Mouse (Mus musculus) limb, embryonic 13.5 days (tissue): ENCODE measurements around the gene Dnajc1. TPM values are rescaled to one million over a fixed set of nuclear protein-coding genes. Genes with fewer than 3 reads are reported as not detected.

Experiments
- ATAC-seq: fragments of 200-750 bp; cut with Nextera tagmentation; 2 replicates; pipeline ENCODE4 v1.8.0; 2017; ENCODE audit warnings: low read depth, moderate number of reproducible peaks, moderate TSS enrichment; ENCODE audit not compliant: low FRiP score
- H3K27ac ChIP-seq: fragments of 300-500 bp; sonication (generic); 2 replicates; pipeline ENCODE4 v1.5.1; 2015; ENCODE audit warnings: inconsistent platforms, mild to moderate bottlenecking, moderate library complexity
- H3K27me3 ChIP-seq: fragments of 300-500 bp; sonication (generic); 2 replicates; pipeline ENCODE4 v1.6.1; 2015; ENCODE audit warnings: mild to moderate bottlenecking, inconsistent platforms
- H3K36me3 ChIP-seq: fragments of 300-500 bp; sonication (generic); 2 replicates; pipeline ENCODE4 v1.6.1; 2015; ENCODE audit warnings: inconsistent platforms, mild to moderate bottlenecking, moderate library complexity
- H3K4me1 ChIP-seq: fragments of 300-500 bp; sonication (generic); 2 replicates; pipeline ENCODE4 v1.6.1; 2015; ENCODE audit warnings: inconsistent platforms
- H3K4me2 ChIP-seq: fragments of 300-500 bp; sonication (generic); replicated peaks from 2 replicates; pipeline ENCODE4 v1.6.1; 2015; ENCODE audit warnings: inconsistent platforms, mild to moderate bottlenecking, moderate library complexity
- H3K4me3 ChIP-seq: fragments of 300-500 bp; sonication (generic); 2 replicates; pipeline ENCODE4 v1.5.1; 2015; ENCODE audit warnings: moderate library complexity, mild to moderate bottlenecking, inconsistent platforms
- H3K9ac ChIP-seq: fragments of 300-500 bp; sonication (generic); 2 replicates; pipeline ENCODE4 v1.6.1; 2015; ENCODE audit warnings: mild to moderate bottlenecking, inconsistent platforms
- H3K9me3 ChIP-seq: fragments of 300-500 bp; sonication (generic); 2 replicates; pipeline ENCODE4 v1.6.1; 2016; ENCODE audit warnings: inconsistent platforms
- WGBS: fragments of 180-500 bp; shearing (Covaris S2); methylation state at CpG from one replicate; pipeline ENCODE4 v1.1.7; 2015; 5-methylcytosine and 5-hydroxymethylcytosine counted together
- polyA plus RNA-seq: library from polyadenylated mRNA; unstranded; fragments of >200 nt; fragmentation: Nextera tagmentation; extraction: Ambion mirVana; gene quantifications from 2 replicates; pipeline ENCODE4 v1.2.1, GENCODE M21; 2015

Gene Dnajc1
- polyA plus RNA-seq, 1 experiment from 2014 or later, result 45.8 TPM

DNA sequence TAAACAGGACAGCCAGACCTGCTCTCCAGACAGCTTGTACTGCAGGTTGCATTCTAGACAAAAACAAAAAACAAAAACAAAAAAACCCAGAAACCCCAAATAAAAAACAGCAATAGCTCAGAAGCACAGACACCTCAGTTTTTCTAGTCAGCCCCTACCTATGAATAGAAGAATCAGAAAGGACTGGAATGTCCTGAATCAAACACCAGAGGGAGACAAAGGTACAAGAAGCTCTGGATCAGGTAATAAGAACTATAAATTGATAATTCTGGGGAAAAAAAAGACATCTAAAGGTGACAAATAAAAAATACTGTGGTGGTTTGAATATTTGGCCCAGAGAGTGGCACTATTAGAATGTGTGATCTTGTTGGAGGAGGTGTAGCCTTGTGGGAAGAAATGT lies 37.3 kb downstream of the Dnajc1 start:
- Histone ChIP-seq H3K9me3 (peaks cover 4% of the 10 kb centered on the region; the same call in 1 of the 2 replicates), H3K27ac (no peak overlapping the region), H3K4me2 (no peak overlapping the region), H3K27me3 (no peaks in the 10 kb centered on the region), H3K9ac (no peak overlapping the region), H3K36me3 (0 out of 2 replicates have a peak, but pooled peaks cover 3% of the 10 kb centered on the region), H3K4me1 (no peaks in the 10 kb centered on the region), H3K4me3 (no peak overlapping the region)
- ATAC-seq, result no peak

DNA sequence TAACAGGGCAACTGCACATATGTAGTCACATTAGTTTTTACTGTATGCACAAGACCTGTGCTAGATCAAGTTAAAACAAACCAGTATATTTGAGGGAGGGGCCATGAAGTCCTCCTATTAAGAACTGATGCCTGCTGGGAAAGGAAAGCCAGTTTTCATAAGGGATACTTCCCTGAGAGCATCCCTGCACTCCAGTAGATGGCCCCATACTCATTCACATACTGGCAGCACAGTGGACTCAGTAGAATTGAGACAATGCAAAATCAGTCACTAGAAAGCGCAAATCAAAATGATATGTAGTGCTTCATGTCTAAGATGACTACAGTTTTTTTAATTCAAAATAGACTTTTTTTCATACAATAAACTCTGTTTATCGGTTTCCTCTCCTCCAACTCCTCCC lies 40.0 kb downstream of the Dnajc1 start:
- Histone ChIP-seq H3K27ac (no peak overlapping the region), H3K9me3 (peaks cover 4% of the 10 kb centered on the region; the same call in 1 of the 2 replicates), H3K4me1 (no peaks in the 10 kb centered on the region), H3K36me3 (0 out of 2 replicates have a peak, but pooled peaks cover 3% of the 10 kb centered on the region), H3K4me3 (no peak overlapping the region), H3K27me3 (no peaks in the 10 kb centered on the region), H3K9ac (no peak overlapping the region), H3K4me2 (no peak overlapping the region)
- no peak for ATAC-seq
- 87% methylated on average over 2 of the region's 2 CpGs for WGBS

DNA sequence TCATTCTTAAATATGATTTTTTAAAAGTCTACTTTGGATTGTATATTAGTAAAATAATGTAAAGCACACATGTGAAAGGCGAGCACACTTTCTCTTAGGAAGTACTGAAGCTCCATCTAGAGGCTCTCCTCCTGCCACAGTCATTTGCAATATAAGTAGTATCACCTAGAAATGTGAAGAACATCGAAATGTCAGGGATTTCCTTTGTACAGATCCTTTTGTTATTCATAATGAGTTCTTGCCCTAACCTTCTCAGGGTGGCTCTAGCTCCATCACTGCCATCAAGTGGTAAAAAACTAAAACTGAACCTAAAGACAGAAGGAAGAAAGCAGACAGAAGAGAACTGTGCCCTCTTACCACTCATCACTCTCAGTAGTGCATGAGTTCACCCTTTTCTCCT lies 49.2 kb downstream of the Dnajc1 start:
- Histone ChIP-seq H3K36me3 (peaks cover 4% of the 10 kb centered on the region; the same call in 1 of the 2 replicates), H3K9me3 (no peaks in the 10 kb centered on the region), H3K27me3 (no peaks in the 10 kb centered on the region), H3K9ac (no peak overlapping the region), H3K4me2 (no peak overlapping the region), H3K27ac (no peak overlapping the region), H3K4me1 (no peaks in the 10 kb centered on the region), H3K4me3 (no peak overlapping the region)
- ATAC-seq, result no peak
- 67% methylated on average over 2 of the region's 2 CpGs for WGBS

DNA sequence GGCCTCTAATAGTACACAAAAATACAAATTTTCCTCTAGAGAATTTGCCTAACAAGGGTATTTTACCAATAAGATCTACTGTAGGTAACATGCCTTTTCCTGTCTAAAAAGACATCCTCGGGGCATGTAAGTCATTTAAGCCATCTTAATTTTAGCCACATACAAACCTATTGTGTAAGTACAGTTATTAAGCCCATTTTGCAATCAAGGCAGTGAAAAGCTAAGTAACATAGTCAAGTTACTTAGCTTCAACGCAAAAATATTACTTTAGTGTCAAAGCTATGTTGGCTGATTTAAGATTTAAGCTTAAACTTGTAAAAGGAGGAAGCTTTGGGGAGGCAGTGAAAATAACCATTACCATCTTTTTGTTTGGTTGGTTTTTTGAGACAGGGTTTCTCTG lies 74.0 kb downstream of the Dnajc1 start:
- ATAC-seq, result no peak
- no peak overlapping the region for H3K4me2 ChIP-seq
- peaks cover 13% of the 10 kb centered on the region for H3K36me3 ChIP-seq
- peaks cover 15% of the 10 kb centered on the region for H3K9me3 ChIP-seq
- no peak overlapping the region for H3K9ac ChIP-seq
- H3K4me3 ChIP-seq, result no peak overlapping the region
- H3K4me1 ChIP-seq, result 0 out of 2 replicates have a peak, but pooled peaks cover 3% of the 10 kb centered on the region
- no peaks in the 10 kb centered on the region for H3K27me3 ChIP-seq
- H3K27ac ChIP-seq, result no peak overlapping the region
- 73% methylated on average over 2 of the region's 2 CpGs for WGBS

DNA sequence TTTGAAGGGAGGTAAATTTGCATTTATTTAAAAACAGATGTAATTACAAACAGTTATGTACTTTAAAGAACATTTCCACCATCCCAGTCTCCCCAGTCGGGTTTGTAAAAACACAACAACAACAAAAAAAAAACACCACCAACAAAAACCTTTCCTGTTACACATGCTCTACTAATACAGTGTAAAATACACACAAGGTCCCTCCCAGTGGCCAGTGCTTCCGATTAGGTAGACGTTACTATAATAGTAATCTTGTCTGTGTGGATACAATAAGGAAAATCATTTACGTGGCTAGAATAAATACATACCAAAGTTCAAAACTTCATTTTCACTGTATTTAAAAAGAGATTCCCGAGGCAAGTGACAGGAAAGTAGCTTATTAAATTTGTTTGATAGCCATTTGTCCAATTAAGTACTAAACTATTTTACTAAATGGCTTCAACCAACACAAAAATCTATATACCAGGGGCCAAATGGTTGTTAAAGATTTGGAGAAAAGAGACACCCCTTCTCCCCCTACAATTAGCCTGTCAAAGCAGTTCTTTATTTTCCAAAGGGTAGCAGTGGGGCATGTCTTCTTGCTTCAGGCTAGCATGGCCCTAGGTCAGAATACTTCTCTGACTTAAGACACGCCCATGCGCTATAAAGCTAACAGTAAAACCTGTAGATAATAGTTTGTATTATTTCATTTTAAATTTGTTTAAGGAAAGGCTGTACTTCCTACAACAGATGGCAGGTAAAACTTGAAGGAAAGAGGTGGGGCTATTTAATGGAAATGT lies 74.9 kb downstream of the Dnajc1 start:
- 59% methylated on average over 7 of the region's 7 CpGs for WGBS
- Histone ChIP-seq H3K4me2 (no peak overlapping the region), H3K36me3 (peaks cover 11% of the 10 kb centered on the region), H3K4me3 (no peak overlapping the region), H3K9me3 (peaks cover 14% of the 10 kb centered on the region), H3K9ac (no peak overlapping the region), H3K27me3 (no peaks in the 10 kb centered on the region), H3K27ac (no peak overlapping the region), H3K4me1 (0 out of 2 replicates have a peak, but pooled peaks cover 3% of the 10 kb centered on the region)
- no peak for ATAC-seq

DNA sequence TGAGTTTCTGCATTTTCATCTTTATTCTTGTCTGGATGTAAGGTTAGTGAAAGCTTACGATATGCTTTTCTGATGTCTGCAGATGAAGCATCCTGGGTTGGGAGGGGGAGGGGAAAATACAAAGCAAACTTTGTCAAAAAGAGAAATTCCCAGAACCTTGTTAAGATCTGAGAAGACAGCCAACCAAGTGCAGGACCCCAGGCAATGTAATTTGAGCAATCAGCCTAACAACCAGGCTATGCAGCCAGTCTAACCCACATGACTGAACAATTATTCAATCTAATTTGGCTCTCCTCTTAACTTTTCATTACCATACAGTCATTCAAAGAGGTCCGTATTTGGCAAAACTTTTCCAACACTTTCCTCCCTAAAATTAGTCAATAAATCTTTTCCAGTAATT lies 75.7 kb downstream of the Dnajc1 start:
- Histone ChIP-seq H3K4me2 (no peak overlapping the region), H3K27ac (no peak overlapping the region), H3K9me3 (peaks cover 11% of the 10 kb centered on the region), H3K4me3 (no peak overlapping the region), H3K27me3 (no peaks in the 10 kb centered on the region), H3K4me1 (0 out of 2 replicates have a peak, but pooled peaks cover 3% of the 10 kb centered on the region), H3K9ac (no peak overlapping the region), H3K36me3 (peaks cover 6% of the 10 kb centered on the region)
- 14% methylated on average over 2 of the region's 2 CpGs for WGBS
- no peak for ATAC-seq

DNA sequence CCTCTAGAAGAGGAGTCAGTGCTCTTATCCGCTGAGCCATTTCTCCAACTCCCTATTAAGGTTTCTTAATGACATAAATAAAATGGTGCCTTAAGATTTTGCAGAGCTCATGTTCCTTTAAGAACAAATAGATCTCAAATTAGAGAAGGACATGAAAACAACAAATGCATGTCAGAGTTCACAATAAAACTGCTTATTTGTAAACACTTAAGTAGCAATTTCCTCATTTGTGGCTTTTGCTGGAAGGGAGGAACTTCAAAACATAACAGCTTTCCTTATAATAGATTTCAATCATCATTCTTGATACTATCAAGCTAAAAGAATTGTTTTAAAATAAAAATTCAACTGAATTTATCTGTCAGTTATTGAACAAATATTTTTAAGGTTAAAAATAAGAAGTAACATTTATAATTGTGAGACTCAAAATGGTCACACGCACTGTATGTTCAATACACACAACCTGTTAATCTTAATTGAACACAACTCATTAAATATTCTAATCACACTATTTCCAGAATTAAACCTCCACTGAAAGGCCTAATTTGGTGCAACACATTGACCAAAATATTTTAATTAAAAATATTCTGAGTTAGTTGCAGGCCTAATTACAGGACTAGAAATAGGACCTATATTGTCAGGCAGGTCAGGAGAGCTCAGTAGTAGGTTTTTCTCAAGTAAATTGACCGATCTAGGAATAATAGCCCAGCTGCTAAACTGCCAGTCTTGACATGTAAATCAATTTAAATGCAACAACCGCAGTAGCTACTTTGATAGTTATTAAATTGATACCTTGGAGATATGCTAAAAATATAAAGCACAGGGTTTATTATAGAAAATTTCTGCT lies 82.1 kb downstream of the Dnajc1 start:
- no peak overlapping the region for H3K4me2 ChIP-seq
- H3K27ac ChIP-seq, result no peak overlapping the region
- no peaks in the 10 kb centered on the region for H3K4me1 ChIP-seq
- WGBS, result 75% methylated on average over 4 of the region's 4 CpGs
- no peak overlapping the region for H3K9ac ChIP-seq
- ATAC-seq, result no peak
- no peaks in the 10 kb centered on the region for H3K36me3 ChIP-seq
- no peaks in the 10 kb centered on the region for H3K27me3 ChIP-seq
- H3K4me3 ChIP-seq, result no peak overlapping the region
- H3K9me3 ChIP-seq, result no peaks in the 10 kb centered on the region

DNA sequence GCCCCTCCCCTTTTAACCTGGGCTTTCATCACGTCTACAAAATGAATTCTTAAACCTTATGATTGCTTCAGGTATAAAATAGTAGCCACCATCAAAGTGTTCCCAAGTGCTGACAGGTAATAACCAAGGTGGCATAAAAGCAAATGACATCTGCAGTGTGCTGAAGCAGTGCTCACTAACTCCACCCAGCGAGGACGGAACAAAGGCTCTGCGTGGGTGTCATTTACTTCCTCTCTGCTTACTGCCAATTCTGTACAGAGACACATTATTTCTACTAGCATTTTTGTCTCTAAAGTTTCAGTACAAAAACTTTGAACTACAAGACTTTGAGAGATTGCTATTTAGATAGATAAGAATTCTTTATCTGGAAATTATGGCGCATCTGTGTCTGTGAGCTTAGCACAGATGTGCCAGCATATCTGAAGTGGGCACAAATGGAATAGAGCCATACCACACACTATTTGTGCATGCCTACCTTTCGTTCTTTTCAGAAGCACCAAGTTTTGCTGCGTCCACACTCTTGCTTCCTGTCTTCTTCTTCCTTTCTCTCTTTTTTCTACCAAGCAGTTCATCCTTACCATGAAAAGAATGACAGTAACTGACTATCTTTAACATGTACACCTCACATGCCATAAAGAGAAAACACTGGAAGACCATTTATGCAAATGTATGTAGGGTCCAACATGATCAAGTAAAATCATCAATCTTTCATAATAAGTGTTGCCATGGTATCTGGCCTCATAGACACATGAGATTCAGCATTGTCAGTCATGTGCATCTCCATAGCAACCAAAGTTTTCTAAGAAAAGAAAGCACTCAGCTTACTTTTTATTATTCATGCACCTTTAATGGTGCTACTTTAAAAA lies 85.0 kb downstream of the Dnajc1 start:
- H3K9me3 ChIP-seq, result no peaks in the 10 kb centered on the region
- no peaks in the 10 kb centered on the region for H3K4me1 ChIP-seq
- no peak overlapping the region for H3K4me2 ChIP-seq
- H3K27me3 ChIP-seq, result no peaks in the 10 kb centered on the region
- no peaks in the 10 kb centered on the region for H3K36me3 ChIP-seq
- no peak overlapping the region for H3K27ac ChIP-seq
- 62% methylated on average over 7 of the region's 7 CpGs for WGBS
- no peak for ATAC-seq
- no peak overlapping the region for H3K9ac ChIP-seq
- no peak overlapping the region for H3K4me3 ChIP-seq

DNA sequence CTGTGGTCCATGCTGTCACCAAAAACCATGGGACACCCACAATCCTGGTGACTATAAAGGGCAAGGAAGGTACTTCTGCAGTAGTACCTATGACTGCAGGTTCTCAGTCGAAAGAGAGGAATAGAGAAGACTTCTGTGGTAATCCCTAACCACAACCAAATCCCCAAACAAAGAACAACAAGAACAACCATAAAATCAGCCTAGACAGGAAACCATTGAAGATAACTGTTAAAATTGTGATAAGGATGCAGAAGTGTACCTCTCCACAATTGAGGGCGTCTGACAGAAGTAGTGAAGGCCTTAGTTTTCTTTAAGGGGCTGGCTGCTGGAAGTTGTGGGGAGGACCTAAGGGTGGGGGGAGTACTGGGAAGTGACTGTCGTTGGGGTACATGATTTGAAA lies 91.7 kb downstream of the Dnajc1 start:
- WGBS, result 84% methylated on average over 3 of the region's 3 CpGs
- Histone ChIP-seq H3K36me3 (peaks cover 19% of the 10 kb centered on the region), H3K4me1 (no peaks in the 10 kb centered on the region), H3K27ac (no peak overlapping the region), H3K4me2 (no peak overlapping the region), H3K27me3 (no peaks in the 10 kb centered on the region), H3K9me3 (no peaks in the 10 kb centered on the region), H3K9ac (no peak overlapping the region), H3K4me3 (no peak overlapping the region)
- no peak for ATAC-seq

DNA sequence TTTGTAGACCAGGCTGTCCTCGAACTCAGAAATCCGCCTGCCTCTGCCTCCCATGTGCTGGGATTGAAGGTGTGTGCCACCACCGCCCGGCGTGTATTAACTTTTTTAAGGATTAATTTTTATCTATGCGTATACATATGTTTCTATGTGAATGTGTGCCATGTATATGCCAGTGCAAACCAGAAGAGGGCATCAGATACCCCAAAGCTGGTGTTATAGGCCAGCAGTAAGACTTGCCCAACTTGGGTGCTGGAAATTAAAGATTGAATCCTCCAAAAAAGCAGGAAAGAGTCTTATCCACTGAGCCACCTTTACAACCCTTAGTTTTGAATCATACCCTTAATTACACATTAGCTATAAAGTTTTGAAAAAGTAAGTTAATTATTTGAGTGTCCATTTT lies 107.5 kb downstream of the Dnajc1 start:
- H3K36me3 ChIP-seq, result peaks cover 12% of the 10 kb centered on the region
- no peak overlapping the region for H3K27ac ChIP-seq
- H3K4me2 ChIP-seq, result no peak overlapping the region
- no peak overlapping the region for H3K9ac ChIP-seq
- WGBS, result 96% methylated on average over 6 of the region's 6 CpGs
- peaks cover 7% of the 10 kb centered on the region; the same call in 1 of the 2 replicates for H3K9me3 ChIP-seq
- no peaks in the 10 kb centered on the region for H3K27me3 ChIP-seq
- H3K4me1 ChIP-seq, result no peaks in the 10 kb centered on the region
- no peak overlapping the region for H3K4me3 ChIP-seq
- no peak for ATAC-seq

DNA sequence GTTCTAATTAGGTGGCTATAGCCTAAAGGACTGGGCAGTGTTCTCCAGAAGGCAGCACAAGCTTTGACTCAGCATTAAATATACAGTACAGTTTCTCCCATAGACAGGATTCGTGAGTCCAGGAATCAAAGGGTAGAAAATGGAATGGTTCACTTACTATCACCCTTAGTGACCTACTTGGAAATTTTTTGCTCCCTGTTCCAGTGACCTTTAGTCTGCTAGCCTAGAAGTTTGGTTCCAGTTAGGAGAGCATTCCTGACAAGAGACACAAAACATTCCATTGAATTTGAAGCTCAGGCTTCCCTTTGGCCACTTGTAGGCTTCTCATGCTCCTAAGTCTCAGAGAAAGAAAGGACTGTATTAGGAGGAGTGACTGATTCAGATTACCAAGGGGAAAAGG lies 126.9 kb downstream of the Dnajc1 start:
- Histone ChIP-seq H3K9ac (no peak overlapping the region), H3K9me3 (no peaks in the 10 kb centered on the region), H3K27ac (no peak overlapping the region), H3K4me2 (no peak overlapping the region), H3K36me3 (peaks cover 9% of the 10 kb centered on the region; the same call in 1 of the 2 replicates), H3K4me1 (no peaks in the 10 kb centered on the region), H3K4me3 (no peak overlapping the region), H3K27me3 (no peaks in the 10 kb centered on the region)
- 85% methylated on average over 1 of the region's 1 CpGs for WGBS
- no peak for ATAC-seq
